Mouse (Mus musculus) telencephalon, adult 2 months (tissue): ENCODE results near the gene Apobr.
A peak's percentile ranks its signal among the peaks of the same experiment; 100 is the strongest.

Source experiments
- DNase-seq: peaks from one replicate; pipeline ENCODE4 v3.0.0-alpha.2; 2011; ENCODE audit warnings: low read depth, low spot score

Apobr gene

GRCm38 (mm10) chr7:126584506-126584977 is at the start of gene Apobr:
Apobr (plus strand) TSS chr7:126584942.
- no peak for DNase-seq

- no peak for DNase-seq
These were observed 49.0 kb upstream of the Apobr start for GRCm38 (mm10) chr7:126535766-126536165.

DNA sequence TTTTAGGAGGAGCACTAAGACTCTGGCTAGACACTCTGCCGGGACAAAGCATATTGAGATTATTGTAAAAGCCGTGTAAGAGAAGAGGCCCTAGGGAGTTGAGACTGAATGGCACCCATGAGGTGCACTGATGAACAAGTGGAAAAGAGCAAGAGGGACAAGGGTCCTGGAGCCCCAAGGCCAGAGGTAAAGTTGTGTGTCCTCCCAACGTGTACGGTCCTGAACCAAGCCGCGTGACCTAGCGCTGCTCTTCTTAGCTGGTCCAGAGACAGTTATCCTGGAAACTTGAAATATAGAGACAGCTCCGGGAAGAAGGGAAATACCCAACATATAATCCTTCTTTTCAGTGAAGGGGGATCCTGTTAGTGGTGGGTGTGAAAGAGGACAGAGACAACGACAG is 48.3 kb upstream of the Apobr start:
- no peak for DNase-seq

DNA sequence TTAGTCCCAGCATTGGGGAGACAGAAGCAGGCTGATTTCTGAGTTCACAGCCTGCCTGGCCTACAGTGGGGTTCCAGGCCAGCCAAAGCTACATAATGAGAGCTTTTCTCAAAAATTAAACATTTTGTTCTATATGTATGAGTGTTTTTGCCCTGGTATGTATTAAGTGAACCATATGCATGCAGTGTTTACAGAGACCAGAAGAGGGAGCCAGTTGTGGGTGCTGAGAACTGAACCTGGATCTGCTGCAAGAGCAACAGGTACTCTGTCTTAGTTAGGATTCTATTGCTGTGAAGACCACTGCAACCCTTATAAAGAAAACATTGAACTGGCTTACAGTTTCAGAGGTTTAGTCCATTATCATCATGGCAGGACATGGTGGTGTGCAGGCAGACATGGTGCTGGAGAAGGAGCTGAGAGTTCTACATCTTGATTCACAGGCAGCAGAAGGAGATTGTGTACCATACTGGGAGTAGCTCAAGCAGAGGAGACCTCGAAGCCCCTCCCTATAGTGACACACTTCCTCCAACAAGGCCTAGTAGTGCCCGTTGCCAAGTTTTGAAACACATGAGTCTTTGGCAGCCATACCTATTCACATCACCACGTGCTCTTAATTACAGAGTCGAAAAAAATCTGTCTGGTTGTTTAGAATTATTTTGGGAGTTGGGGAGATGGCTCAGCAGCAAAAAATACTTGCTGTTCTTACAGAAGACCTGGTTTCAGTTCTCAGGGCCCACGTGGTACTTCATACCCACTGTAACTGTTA is 46.7 kb upstream of the Apobr start:
- no peak for DNase-seq

GRCm38 (mm10) chr7:126541661-126542060 is 43.1 kb upstream of the Apobr start:
- no peak for DNase-seq

DNA sequence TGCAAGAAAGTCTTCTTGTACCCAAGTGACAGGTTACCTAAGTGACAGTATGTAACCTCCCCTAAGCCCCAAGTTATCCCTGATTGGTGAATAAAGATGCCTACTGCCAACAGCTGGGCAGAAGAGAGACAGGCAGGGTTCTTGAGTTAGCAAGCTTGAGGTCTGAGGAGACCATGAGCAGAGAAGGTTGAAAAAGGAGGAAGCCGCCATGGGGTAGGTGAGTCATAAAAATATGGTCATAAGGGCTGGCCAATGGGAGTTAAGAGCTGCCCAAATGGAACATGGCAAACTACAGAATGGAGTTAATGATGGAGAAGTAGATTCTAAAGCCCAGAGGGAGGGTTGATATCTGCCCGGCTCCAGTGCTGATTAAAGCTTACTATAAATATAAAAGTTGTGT is 39.1 kb upstream of the Apobr start:
- no peak for DNase-seq

GRCm38 (mm10) chr7:126554796-126555195 is 29.9 kb upstream of the Apobr start:
- no peak for DNase-seq

DNA sequence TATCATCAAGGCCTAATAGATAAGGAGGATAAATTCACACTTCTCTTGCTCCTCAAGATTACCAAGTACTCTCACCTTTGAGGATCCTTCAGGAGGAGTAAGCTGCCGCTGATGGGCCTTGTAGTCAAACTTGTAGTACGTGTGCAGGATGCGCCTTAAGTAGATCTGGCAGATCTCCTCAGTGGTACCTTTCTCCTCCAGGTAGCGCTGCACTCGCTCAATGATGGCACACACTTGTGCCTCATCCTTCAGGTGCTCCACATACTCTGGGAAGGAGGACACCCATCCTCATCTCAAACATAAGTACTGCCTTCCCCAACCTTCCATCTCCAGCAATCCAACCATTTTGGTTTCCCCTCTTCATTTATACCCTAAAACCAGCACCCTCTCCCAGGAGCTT is 28.1 kb upstream of the Apobr start:
- no peak for DNase-seq

- no peak for DNase-seq
These were observed 19.0 kb upstream of the Apobr start for GRCm38 (mm10) chr7:126565693-126566092.

GRCm38 (mm10) chr7:126566094-126566765 is 18.5 kb upstream of the Apobr start, which contains the start of gene Eif3c:
Eif3c (minus strand) TSS chr7:126566411.
- DNase-seq, result peak; percentile 92

DNA sequence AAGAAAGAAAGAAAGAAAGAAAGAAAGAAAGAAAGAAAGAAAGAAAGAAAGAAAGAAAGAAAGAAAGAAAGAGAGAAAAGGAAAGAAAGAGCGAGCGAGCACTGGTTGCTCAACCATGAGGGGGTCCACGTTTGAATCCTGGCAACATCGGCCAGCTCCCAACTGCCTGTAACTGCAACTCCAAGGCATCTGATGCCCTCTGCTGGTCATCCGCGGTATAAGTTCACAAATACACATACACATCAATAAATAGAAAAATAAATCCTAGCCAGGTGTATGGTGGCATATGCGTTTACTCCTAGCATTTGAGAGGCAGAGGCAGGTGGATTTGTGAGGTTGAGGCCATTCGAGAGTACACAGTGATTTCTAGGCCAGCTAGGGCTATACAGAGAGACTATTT is 7.8 kb upstream of the Apobr start:
- DNase-seq, result no peak

- no peak for DNase-seq
These were observed 5.6 kb upstream of the Apobr start for GRCm38 (mm10) chr7:126579172-126579571.

DNA sequence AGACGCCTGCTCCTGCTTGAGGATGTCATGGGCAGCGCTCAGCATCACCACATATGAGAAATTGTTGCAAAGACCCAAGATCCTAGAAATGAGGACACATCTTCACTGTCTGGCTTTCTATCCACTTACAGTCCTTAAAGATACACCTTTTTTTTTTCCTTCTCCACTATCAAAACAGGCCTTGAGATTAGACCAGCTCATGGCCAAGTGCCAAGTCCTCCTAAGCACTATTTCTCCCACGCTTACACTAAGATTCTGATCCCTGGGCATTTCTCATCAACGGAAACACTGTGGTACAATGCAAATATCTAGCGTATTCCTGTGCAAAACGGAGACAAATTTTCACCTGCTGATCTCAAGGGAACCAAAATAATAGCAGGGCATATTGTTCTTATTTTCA is 3.1 kb upstream of the Apobr start:
- no peak for DNase-seq

DNA sequence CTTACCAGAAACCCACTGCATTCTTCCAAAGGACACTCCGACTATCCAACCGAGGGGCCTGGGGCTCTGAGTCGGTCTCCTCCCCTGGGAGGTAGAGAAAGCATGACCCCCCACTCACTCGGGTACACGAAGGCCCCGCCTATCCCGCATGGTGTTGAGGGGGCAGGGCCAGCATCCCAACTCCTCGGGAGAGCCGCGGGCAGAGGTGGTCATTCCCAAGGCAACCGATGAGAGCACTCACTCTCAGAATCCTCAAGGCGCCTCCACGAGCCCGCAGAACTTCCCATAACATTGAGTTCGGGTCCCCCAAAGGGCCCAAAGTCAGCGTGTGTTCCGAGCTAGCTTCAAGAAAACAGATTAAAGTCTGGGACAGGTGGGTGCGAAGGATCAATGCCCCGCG is 2.0 kb upstream of the Apobr start:
- no peak for DNase-seq

GRCm38 (mm10) chr7:126583251-126583709 is 1.5 kb upstream of the Apobr start:
- DNase-seq, result peak; percentile 84

- no peak for DNase-seq
These were observed 981 bp upstream of the Apobr start for GRCm38 (mm10) chr7:126583761-126584160.

DNA sequence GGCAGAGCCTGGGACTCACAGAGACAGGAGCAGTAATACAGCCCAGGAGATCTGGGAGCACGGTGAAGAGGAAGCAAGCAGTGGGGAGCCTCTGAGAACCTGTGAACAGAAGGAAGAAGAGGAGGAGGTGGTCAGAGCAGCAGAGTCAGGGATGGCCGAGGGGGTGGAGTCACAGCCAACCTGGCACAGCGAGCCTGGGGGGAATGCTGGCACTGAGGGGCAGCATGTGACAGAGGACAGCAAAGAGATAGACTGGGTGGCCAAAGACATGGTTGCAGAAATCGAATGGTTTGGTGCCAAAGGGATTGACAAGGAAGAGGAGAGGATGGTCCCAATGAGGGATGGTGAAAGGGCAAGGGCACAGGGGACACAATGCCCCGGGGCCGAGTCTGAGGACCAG is 975 bp downstream of the Apobr start, which contains the start of gene Cln3:
Cln3 (minus strand) TSS at position 101 of the 400 bp plus-strand sequence.
- no peak for DNase-seq

GRCm38 (mm10) chr7:126586839-126587238 is 2.1 kb downstream of the Apobr start:
- DNase-seq, result no peak

- no peak for DNase-seq
These were observed 3.0 kb downstream of the Apobr start for GRCm38 (mm10) chr7:126587779-126588178.

DNA sequence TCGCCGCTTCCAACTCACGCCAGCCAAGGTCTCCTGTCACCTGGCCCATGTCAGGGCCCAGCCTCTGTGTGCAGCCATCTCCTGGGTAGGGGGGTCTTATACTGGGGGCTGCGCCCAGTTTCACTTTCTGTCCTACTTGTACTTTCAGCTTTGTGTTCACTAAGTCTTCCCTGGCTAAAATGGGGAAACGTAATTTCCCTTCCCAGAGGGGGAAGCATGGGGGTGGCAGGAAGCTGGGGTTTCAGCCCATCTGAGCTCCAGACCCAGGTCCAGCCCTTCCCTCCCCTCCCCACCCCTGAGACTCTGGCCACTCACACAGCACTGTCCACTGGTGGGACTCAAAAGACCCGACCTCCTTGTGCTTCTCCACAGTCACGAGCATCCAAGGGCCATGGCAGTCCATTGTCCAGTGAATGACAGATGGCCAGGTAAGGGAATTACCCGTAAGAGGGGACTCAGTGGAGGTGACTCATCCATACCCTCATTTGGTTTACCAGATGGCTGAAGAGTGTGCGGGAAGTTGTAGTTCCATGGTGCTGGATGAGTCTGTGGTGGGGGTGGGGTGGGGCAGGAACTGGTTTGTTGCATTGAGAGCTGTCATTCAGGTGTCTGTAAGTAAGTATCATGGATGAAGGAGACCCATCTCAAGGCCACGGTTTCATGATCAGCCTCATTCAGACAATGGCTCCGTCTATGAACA is 10.3 kb downstream of the Apobr start, which contains the start of gene Il27:
Il27 (minus strand) TSS at position 80 of the 700 bp plus-strand sequence.
- no peak for DNase-seq

DNA sequence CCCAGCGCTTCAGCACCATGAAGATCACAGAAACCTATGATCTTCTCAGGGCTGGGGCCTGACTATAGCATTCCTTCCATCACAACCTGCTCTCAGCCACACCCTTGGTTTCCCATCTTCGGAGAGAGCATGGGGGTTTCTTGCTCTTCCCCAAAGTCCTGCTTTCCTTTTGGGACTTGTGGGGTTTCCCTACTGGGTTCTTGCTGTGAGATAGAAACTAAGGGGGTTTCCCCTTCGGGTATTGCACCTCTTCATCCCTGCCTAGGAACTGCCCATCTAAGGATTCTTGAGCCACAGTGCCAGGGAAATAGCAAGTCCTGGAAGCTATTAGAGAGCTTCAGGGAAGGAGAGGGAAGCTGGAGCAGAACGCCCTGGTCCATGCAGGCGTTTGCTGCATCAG is 11.1 kb downstream of the Apobr start:
- no peak for DNase-seq

GRCm38 (mm10) chr7:126596414-126596813 is 11.7 kb downstream of the Apobr start:
- no peak for DNase-seq
